Mouse (Mus musculus) embryonic facial prominence, embryonic 12.5 days (tissue): ENCODE results near the gene Ccnl1. TPM values are rescaled to one million over a fixed set of nuclear protein-coding genes. Genes with fewer than 3 reads are reported as not detected.

Experiments used
- ATAC-seq: fragments of 200-750 bp; cut with Nextera tagmentation; 2 replicates; pipeline ENCODE4 v1.8.0; 2017; ENCODE audit not compliant: insufficient number of reproducible peaks, insufficient read depth, low FRiP score, low TSS enrichment
- H3K27ac ChIP-seq: fragments of 300-500 bp; sonication (generic); 2 replicates; pipeline ENCODE4 v1.5.1; 2016; ENCODE audit warnings: mild to moderate bottlenecking
- H3K27me3 ChIP-seq: fragments of 300-500 bp; sonication (generic); 2 replicates; pipeline ENCODE4 v1.6.1; 2016; ENCODE audit warnings: mild to moderate bottlenecking, moderate library complexity
- H3K36me3 ChIP-seq: fragments of 300-500 bp; sonication (generic); 2 replicates; pipeline ENCODE4 v1.6.1; 2016; ENCODE audit warnings: mild to moderate bottlenecking
- H3K4me1 ChIP-seq: fragments of 300-500 bp; sonication (generic); 2 replicates; pipeline ENCODE4 v1.6.1; 2016
- H3K4me2 ChIP-seq: fragments of 300-500 bp; sonication (generic); replicated peaks from 2 replicates; pipeline ENCODE4 v1.6.1; 2016; ENCODE audit warnings: mild to moderate bottlenecking, moderate library complexity
- H3K4me3 ChIP-seq: fragments of 300-500 bp; sonication (generic); 2 replicates; pipeline ENCODE4 v1.5.1; 2016; ENCODE audit warnings: mild to moderate bottlenecking
- H3K9ac ChIP-seq: fragments of 300-500 bp; sonication (generic); 2 replicates; pipeline ENCODE4 v1.6.1; 2016; ENCODE audit warnings: mild to moderate bottlenecking, moderate library complexity
- H3K9me3 ChIP-seq: fragments of 300-500 bp; sonication (generic); 2 replicates; pipeline ENCODE4 v1.6.1; 2016; ENCODE audit warnings: mild to moderate bottlenecking, moderate library complexity
- WGBS: fragments of 180-500 bp; shearing (Covaris S2); methylation state at CpG from one replicate; pipeline ENCODE4 v1.1.7; 2016; 5-methylcytosine and 5-hydroxymethylcytosine counted together
- polyA plus RNA-seq: library from polyadenylated mRNA; unstranded; fragments of >200 nt; fragmentation: Nextera tagmentation; extraction: Ambion mirVana; gene quantifications from 2 replicates; pipeline ENCODE4 v1.2.1, GENCODE M21; 2016

Ccnl1 gene
- polyA plus RNA-seq: 128 and 129 TPM in 2 replicates

DNA sequence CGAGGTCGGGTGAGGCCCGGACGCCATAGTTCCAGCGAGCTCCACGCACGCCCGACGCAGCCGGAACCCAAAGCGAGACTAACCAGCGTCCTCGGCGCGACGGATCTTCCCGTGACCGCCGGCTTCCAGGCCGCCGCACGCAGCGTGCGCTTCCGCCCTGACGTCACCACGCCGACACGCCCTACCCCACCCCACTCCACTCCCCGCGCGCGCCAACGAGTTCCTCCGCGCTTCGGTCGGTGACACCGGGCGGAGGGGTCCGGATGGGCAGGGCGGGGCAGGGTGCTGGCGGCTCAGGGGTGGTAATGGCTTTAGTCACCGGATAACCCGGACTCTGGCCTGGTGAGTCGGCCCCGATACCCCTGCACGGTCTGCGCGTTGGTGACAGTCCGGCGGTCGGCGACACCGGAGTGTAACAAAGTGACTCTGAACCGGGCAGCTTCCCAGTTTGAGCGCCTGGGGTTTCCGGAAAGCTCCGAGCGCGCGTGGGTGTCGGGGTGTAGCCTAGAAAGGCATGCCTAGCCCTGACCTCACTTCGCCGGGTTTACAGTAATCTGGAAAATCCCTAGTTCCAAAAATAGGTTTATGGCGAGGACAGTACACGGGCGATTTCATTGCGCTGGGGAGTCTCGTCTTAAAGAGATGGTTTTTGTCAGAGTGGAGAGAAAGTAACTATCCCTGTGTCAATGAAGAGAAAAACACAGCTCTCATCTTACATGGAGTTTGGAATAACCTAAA is at the start of gene Ccnl1:
Gene Ccnl1 (minus strand): TSS at position 148 of the 738 bp plus-strand sequence.
- peaks cover 20% of the 10 kb centered on the region for H3K36me3 ChIP-seq

DNA sequence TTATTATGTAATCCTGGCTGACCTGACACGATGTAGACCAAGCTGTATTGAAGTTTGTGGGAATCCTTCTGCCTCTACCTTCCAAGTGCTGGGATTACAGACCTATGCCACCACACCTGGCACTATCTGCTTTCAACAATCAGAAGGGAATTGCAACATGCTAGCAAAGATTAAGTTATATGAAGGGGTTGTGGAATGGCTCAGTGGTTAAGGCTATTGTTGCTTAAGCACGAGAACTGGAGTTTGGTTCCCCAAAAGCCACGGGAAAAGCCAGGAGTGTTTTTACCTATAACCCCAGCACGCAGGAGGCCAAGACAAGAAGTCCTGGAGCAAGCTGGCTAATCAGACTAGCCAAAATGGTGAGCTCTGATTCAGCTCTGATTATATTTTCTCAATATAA is 46.9 kb upstream of the Ccnl1 start:
- WGBS: 88% methylated on average over 4 of the region's 4 CpGs
- no peak for ATAC-seq
- no peaks in the 10 kb centered on the region for H3K9me3 ChIP-seq

More for the DNA sequence above, at the start of gene Ccnl1:
- H3K4me1 ChIP-seq: peaks cover 23% of the 10 kb centered on the region
- H3K27me3 ChIP-seq: no peaks in the 10 kb centered on the region
- WGBS: under 1% methylated on average over 67 of the region's 70 CpGs
- H3K9me3 ChIP-seq: no peaks in the 10 kb centered on the region
- H3K9ac ChIP-seq: peak within 1 kb of the TSS; percentile 100
- peak within 1 kb of the TSS; percentile 99 for H3K4me3 ChIP-seq
- peak; percentile 93 for ATAC-seq
- peak within 1 kb of the TSS; percentile 99 for H3K27ac ChIP-seq
- peak within 1 kb of the TSS; percentile 88 for H3K4me2 ChIP-seq

DNA sequence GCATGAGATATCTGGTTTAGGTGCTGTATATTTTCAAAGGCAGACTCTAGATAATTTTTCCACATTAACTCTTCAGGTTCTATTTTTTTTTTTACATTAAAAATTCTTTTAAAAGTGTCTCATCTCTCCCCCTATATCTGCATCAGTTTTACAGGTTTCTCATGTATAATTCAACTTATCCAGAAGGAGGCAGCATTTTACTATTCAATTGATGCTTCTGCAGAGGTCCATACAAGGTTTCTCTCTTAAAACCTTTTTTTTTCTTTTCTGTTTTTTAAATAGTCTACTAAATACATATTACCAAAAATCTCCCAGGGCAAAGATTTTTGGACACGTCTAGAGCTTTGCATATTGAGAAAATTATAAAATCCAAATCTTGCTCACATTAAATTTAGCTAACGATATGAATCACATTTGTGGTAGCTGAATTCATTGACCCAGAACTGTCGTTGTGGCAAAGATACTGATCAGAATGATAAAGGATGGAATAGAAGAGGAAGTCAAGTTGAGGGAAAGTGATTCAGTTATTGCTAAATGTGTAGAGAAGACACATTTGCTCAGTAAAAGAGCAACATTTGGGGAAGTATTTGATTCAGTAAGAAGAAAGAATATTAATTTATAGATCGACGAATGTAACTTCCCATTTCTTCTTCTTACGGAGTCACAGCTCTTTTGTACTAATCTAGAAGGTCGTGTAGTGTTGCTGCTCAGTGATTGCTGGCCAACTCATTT is 46.3 kb upstream of the Ccnl1 start:
- peaks cover 3% of the 10 kb centered on the region; the same call in 1 of the 2 replicates for H3K4me1 ChIP-seq
- no peak overlapping the region for H3K4me2 ChIP-seq
- no peak overlapping the region for H3K4me3 ChIP-seq
- H3K27me3 ChIP-seq: no peaks in the 10 kb centered on the region
- H3K27ac ChIP-seq: no peak overlapping the region
- WGBS: 69% methylated on average over 7 of the region's 7 CpGs
- ATAC-seq: no peak
- H3K9me3 ChIP-seq: no peaks in the 10 kb centered on the region
- no peaks in the 10 kb centered on the region for H3K36me3 ChIP-seq
- no peak overlapping the region for H3K9ac ChIP-seq

More for the DNA sequence above, 46.9 kb upstream of the Ccnl1 start:
- H3K4me1 ChIP-seq: peaks cover 3% of the 10 kb centered on the region; the same call in 1 of the 2 replicates
- no peak overlapping the region for H3K27ac ChIP-seq
- no peaks in the 10 kb centered on the region for H3K36me3 ChIP-seq
- H3K9ac ChIP-seq: no peak overlapping the region
- no peak overlapping the region for H3K4me2 ChIP-seq
- H3K27me3 ChIP-seq: no peaks in the 10 kb centered on the region
- no peak overlapping the region for H3K4me3 ChIP-seq

DNA sequence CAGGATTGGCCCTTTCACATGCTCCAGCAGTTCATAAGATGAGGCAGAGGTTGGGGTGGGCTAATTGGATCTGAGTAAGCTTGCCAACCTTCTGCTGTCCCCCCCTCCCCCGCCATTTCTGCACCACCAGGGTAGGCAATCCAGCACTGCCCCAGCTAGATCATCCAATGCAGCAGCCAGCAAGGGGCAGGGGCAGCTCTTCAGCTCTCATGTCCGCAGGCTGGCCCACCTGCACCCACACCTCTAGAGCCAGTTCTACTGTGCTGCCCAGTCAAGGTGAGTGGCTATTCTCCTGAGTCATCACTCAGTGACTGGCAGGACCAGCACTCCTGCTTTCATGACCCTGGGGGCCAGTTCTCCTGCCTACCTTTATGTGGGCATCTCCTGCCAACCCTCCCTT is 42.4 kb upstream of the Ccnl1 start:
- Histone ChIP-seq H3K4me2 (no peak overlapping the region), H3K4me3 (no peak overlapping the region), H3K27me3 (no peaks in the 10 kb centered on the region), H3K9me3 (no peaks in the 10 kb centered on the region), H3K36me3 (no peaks in the 10 kb centered on the region), H3K27ac (no peak overlapping the region), H3K9ac (no peak overlapping the region), H3K4me1 (no peaks in the 10 kb centered on the region)
- no peak for ATAC-seq
- WGBS: 72% methylated on average over 2 of the region's 2 CpGs

DNA sequence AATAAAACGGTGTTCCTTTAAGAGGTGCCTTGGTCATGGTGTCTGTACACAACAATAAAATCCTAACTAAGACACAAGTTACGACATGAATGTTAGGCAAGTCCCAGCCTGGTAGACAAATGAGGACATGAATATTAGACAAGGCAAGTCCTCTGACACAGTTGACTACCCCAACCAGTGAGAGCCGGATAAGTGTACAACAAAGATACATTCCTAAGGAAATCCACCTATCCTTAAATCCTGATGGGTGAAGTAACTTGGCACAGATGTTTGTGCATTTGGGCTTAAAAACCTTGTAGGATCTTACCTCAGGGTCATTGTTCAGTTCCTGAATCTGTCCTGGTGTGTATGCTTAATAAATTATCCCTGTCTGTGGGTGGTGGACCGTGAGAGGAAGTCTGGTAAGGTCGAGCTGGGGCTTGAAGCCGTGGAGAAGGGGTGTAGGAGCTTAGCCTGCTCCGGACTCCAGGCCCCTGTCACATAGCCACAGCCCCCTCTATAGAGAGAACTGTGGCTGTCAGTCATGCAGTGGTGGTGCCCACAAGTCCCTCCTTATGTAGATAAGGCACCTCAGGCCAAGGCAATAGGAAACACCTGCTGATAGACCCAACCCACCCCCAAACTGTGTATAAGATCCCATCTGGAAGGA is 39.4 kb upstream of the Ccnl1 start:
- ATAC-seq: no peak
- no peak overlapping the region for H3K4me3 ChIP-seq
- WGBS: 75% methylated on average over 7 of the region's 7 CpGs

DNA sequence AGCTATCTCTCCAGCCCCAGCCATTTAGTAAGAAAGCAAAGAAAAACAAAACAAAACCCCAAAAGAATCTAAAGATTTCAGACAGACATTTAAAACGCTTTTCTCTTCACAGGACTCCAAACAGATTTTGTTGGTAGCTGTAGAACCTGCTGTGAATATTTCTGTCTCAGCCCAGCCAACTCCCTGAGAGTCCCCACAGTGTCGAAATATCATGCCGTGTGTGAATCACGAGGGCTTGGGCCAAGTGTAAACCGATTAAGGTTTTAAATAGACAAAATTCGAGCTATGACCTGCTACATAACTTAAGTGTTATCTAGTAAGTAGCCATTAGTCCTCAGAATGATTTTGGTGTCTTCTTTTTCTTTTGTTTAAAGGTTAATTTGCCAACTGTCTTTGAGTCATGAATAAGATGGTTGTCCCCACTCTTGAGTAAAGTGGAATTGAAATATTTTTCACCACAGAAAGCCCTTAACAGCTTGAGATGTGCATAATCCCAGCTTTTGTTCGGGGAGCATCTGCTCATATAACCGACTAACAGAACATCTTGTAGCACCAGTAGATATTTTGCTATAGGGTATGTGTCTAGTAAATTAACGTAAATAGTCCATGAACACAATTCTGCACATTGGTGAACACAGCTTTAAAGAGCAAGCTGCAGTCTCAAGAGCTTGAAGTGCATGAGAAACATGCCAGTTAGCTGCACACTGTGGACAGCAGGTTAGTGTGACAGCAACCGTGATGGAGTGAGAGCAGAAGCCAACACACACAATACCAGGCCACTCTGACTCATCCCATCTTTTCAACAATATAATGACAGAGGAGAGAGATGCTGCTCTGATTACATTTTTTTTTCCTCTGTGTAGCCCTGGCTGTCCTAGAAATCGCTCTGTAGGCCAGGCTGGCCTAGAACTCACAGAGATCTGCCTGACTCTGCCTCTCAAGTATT is 34.6 kb upstream of the Ccnl1 start:
- no peaks in the 10 kb centered on the region for H3K27me3 ChIP-seq
- no peak for ATAC-seq
- no peak overlapping the region for H3K4me2 ChIP-seq
- no peaks in the 10 kb centered on the region for H3K36me3 ChIP-seq
- no peaks in the 10 kb centered on the region for H3K4me1 ChIP-seq
- WGBS: 77% methylated on average over 11 of the region's 11 CpGs
- no peaks in the 10 kb centered on the region for H3K9me3 ChIP-seq
- no peak overlapping the region for H3K9ac ChIP-seq
- H3K27ac ChIP-seq: no peak overlapping the region
- no peak overlapping the region for H3K4me3 ChIP-seq

More for the DNA sequence above, 39.4 kb upstream of the Ccnl1 start:
- Histone ChIP-seq H3K27ac (no peak overlapping the region), H3K4me2 (no peak overlapping the region), H3K4me1 (no peaks in the 10 kb centered on the region), H3K9me3 (no peaks in the 10 kb centered on the region), H3K36me3 (no peaks in the 10 kb centered on the region), H3K27me3 (no peaks in the 10 kb centered on the region), H3K9ac (no peak overlapping the region)

DNA sequence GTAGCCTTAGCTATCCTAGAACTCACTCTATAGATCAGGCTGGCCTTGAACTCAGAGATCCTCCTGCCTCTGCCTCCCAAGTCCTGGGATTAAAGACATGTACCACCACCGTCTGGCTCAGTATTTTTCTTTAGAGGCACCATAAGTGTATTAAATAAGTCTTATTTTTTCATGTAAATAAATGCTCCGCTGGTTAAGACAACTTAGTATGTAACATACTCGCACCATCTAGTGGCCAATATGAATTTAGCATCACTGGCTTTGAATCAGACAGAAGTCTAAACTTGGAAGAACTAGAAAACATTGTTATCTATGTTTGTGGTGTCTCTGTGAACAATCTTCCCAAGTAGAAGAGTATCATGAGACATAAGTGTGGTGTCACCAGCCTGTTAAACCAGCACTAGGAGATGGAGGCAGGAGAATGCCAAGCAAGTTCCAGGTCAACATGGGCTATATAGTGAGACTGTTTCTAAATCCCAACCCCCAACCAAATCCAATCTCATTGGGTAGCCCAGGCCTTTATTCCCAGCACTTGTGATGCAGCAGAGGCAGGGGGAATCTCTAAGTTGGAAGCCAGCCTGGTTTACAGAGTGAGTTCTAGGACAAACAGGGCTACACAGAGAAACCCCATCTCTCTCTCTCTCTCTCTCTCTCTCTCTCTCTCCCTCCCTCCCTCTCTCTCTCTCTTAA is 33.1 kb upstream of the Ccnl1 start:
- 27% methylated on average over 3 of the region's 3 CpGs for WGBS
- ATAC-seq: no peak

DNA sequence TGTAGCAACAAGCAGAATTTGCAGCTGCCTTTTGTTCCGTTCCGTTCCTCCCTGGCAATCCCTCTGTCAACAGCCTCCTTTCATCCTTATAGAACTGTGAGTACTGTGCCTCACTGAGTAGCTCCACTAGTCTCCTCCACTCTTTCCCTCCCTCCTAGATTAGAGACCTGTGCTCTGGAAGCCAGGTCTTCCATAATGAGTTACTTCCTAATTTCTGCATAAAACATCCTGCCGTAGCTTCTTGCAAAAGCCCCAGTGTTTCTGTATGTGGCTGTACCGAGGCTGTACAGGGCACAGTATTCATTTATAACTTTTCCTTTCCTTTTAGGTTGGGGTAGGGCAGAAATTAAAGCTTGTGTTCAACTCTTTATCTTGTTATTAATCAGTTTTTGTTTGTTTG is 32.5 kb upstream of the Ccnl1 start:
- H3K27ac ChIP-seq: no peak overlapping the region
- H3K4me3 ChIP-seq: no peak overlapping the region
- WGBS: 78% methylated on average over 4 of the region's 4 CpGs
- H3K9ac ChIP-seq: no peak overlapping the region
- no peaks in the 10 kb centered on the region for H3K4me1 ChIP-seq
- no peak for ATAC-seq
- H3K36me3 ChIP-seq: no peaks in the 10 kb centered on the region
- H3K27me3 ChIP-seq: no peaks in the 10 kb centered on the region
- no peaks in the 10 kb centered on the region for H3K9me3 ChIP-seq
- no peak overlapping the region for H3K4me2 ChIP-seq

More for the DNA sequence above, 33.1 kb upstream of the Ccnl1 start:
- Histone ChIP-seq H3K4me3 (no peak overlapping the region), H3K4me2 (no peak overlapping the region), H3K27me3 (no peaks in the 10 kb centered on the region), H3K9me3 (no peaks in the 10 kb centered on the region), H3K36me3 (no peaks in the 10 kb centered on the region), H3K4me1 (no peaks in the 10 kb centered on the region), H3K9ac (no peak overlapping the region), H3K27ac (no peak overlapping the region)

DNA sequence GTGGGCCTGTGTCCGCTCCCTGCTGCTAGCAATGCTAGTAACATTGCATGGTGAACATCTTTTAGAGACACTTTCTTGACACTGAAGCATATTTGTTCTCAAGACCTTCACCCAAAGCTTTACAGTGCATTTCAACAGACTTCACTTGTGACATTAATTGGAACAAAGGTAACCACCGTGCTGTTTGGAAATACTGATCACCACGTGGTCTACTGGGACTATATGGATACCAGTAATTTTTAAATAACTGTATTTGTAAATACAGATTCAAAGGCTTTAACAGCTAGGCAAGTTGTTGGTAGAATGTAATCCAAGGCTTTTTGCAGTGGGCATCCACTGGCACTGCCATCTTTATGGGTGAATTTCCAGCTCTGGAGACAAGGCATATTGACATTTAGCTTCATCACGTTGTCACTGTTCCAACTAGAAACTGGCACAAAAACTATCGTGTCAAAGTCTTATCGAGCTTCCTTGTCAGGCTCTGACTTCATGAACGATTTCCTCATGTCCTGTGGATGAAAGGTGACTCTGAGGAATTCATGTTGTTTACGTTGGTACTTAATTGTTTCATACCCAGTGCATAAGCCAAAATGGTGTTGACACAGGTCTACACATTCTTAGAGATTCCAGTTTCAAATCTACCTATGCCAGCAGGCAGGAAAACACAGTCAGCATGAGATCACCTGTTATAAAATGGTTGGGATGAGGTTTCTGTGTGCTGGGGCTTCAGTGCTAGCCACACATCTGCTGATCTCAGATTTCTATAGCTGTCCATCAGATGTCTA is 30.9 kb upstream of the Ccnl1 start:
- WGBS: 76% methylated on average over 8 of the region's 8 CpGs

DNA sequence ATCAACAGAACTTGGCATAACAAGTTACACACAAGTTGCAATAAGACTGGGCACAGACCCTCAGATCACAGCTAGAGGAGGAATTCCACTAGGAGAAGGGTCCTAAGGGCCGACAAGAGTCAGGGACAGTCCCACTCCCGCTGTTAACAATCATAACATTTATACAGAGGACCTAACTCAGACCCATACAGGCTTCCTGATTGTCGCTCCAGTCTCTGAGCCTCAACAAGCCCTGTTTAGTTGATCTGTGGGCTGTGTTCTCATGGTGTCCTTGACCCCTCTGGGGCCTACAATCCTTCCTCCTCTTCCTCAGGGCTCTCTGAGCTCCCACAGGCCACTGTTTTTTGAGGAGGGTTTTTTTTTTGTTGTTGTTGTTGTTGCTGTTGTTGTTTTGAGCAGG is 18.2 kb upstream of the Ccnl1 start:
- Histone ChIP-seq H3K27me3 (no peaks in the 10 kb centered on the region), H3K4me3 (no peak overlapping the region), H3K9ac (no peak overlapping the region), H3K4me2 (no peak overlapping the region), H3K9me3 (no peaks in the 10 kb centered on the region), H3K4me1 (0 out of 2 replicates have a peak, but pooled peaks cover 3% of the 10 kb centered on the region), H3K36me3 (no peaks in the 10 kb centered on the region), H3K27ac (no peak overlapping the region)
- ATAC-seq: no peak
- WGBS: 37% methylated on average over 3 of the region's 3 CpGs

More for the DNA sequence above, 30.9 kb upstream of the Ccnl1 start:
- no peaks in the 10 kb centered on the region for H3K36me3 ChIP-seq
- H3K4me2 ChIP-seq: no peak overlapping the region
- H3K27me3 ChIP-seq: no peaks in the 10 kb centered on the region
- no peak overlapping the region for H3K27ac ChIP-seq
- no peaks in the 10 kb centered on the region for H3K9me3 ChIP-seq
- no peak overlapping the region for H3K4me3 ChIP-seq
- ATAC-seq: no peak
- no peak overlapping the region for H3K9ac ChIP-seq
- no peaks in the 10 kb centered on the region for H3K4me1 ChIP-seq
